Mouse (Mus musculus): ENCODE measurements at regions not wholly inside any gene's neighbourhood (a gene's known extent, or its start where the extent isn't known, plus 50 kb on each side); places are given as distances from the start of the nearest gene placed in this dataset.

- DNase-seq (ENCODE audit: low spot score): no peak
These were observed 54.0 kb upstream of the Satb2 start for GRCm38 (mm10) chr1:57032407-57032806.

- no peak for DNase-seq (ENCODE audit: low spot score)
These were observed 54.8 kb upstream of the Satb2 start for GRCm38 (mm10) chr1:57033244-57033643.

GRCm38 (mm10) chr1:57034411-57034810 lies 56.0 kb upstream of the Satb2 start:
- no peak for DNase-seq (ENCODE audit: low spot score)

- no peak for DNase-seq (ENCODE audit: low spot score)
These were observed 57.9 kb upstream of the Satb2 start for GRCm38 (mm10) chr1:57036382-57036781.

- peak; percentile 7 for DNase-seq (ENCODE audit: low spot score)
These were observed 61.8 kb upstream of the Satb2 start for GRCm38 (mm10) chr1:57040201-57040600.

GRCm38 (mm10) chr1:57041578-57041977 lies 63.1 kb upstream of the Satb2 start:
- DNase-seq (ENCODE audit: low spot score): no peak

GRCm38 (mm10) chr1:57053836-57054235 lies 75.4 kb upstream of the Satb2 start:
- DNase-seq (ENCODE audit: low spot score): no peak

- no peak for DNase-seq (ENCODE audit: low spot score)
These were observed 77.5 kb upstream of the Satb2 start for GRCm38 (mm10) chr1:57055976-57056375.

- no peak for DNase-seq (ENCODE audit: low spot score)
These were observed 80.8 kb upstream of the Satb2 start for GRCm38 (mm10) chr1:57059216-57059615.

- DNase-seq (ENCODE audit: low spot score): no peak
These were observed 96.8 kb upstream of the Satb2 start for GRCm38 (mm10) chr1:57075221-57075620.

- DNase-seq (ENCODE audit: low spot score): no peak
These were observed 98.2 kb upstream of the Satb2 start for GRCm38 (mm10) chr1:57076696-57077095.

- DNase-seq (ENCODE audit: low spot score): peak; percentile 16
These were observed 101.9 kb upstream of the Satb2 start for GRCm38 (mm10) chr1:57080306-57080705.

GRCm38 (mm10) chr1:57083134-57083533 lies 104.7 kb upstream of the Satb2 start:
- peak; percentile 30 for DNase-seq (ENCODE audit: low spot score)

GRCm38 (mm10) chr1:57083540-57084083 lies 105.2 kb upstream of the Satb2 start:
- no peak for DNase-seq (ENCODE audit: low spot score)

GRCm38 (mm10) chr1:57095361-57096247 lies 117.2 kb upstream of the Satb2 start:
- peak; percentile 33 for DNase-seq (ENCODE audit: low spot score)

- DNase-seq (ENCODE audit: low spot score): no peak
These were observed 117.8 kb upstream of the Satb2 start for GRCm38 (mm10) chr1:57096248-57096600.

GRCm38 (mm10) chr1:57096740-57097139 lies 118.3 kb upstream of the Satb2 start:
- no peak for DNase-seq (ENCODE audit: low spot score)

- DNase-seq (ENCODE audit: low spot score): no peak
These were observed 122.2 kb upstream of the Satb2 start for GRCm38 (mm10) chr1:57100614-57101013.

GRCm38 (mm10) chr1:57107308-57107707 lies 128.9 kb upstream of the Satb2 start:
- DNase-seq (ENCODE audit: low spot score): no peak

GRCm38 (mm10) chr1:57120678-57121077 lies 142.2 kb upstream of the Satb2 start:
- DNase-seq (ENCODE audit: low spot score): no peak

GRCm38 (mm10) chr1:57144181-57144580 lies 165.7 kb upstream of the Satb2 start:
- DNase-seq (ENCODE audit: low spot score): no peak

- no peak for DNase-seq (ENCODE audit: low spot score)
These were observed 177.4 kb upstream of the Satb2 start for GRCm38 (mm10) chr1:57155869-57156268.

GRCm38 (mm10) chr1:57164443-57164842 lies 186.0 kb upstream of the Satb2 start:
- DNase-seq (ENCODE audit: low spot score): no peak

Measured in embryo, embryonic 10 days (tissue).